Mouse (Mus musculus) embryonic facial prominence, embryonic 12.5 days (tissue): ENCODE results near the gene Pcbp2. TPM values are rescaled to one million over a fixed set of nuclear protein-coding genes. Genes with fewer than 3 reads are reported as not detected.

Source experiments
- ATAC-seq: fragments of 200-750 bp; cut with Nextera tagmentation; 2 replicates; pipeline ENCODE4 v1.8.0; 2017; ENCODE audit not compliant: insufficient number of reproducible peaks, insufficient read depth, low FRiP score, low TSS enrichment
- H3K27ac ChIP-seq: fragments of 300-500 bp; sonication (generic); 2 replicates; pipeline ENCODE4 v1.5.1; 2016; ENCODE audit warnings: mild to moderate bottlenecking
- H3K27me3 ChIP-seq: fragments of 300-500 bp; sonication (generic); 2 replicates; pipeline ENCODE4 v1.6.1; 2016; ENCODE audit warnings: mild to moderate bottlenecking, moderate library complexity
- H3K36me3 ChIP-seq: fragments of 300-500 bp; sonication (generic); 2 replicates; pipeline ENCODE4 v1.6.1; 2016; ENCODE audit warnings: mild to moderate bottlenecking
- H3K4me1 ChIP-seq: fragments of 300-500 bp; sonication (generic); 2 replicates; pipeline ENCODE4 v1.6.1; 2016
- H3K4me2 ChIP-seq: fragments of 300-500 bp; sonication (generic); replicated peaks from 2 replicates; pipeline ENCODE4 v1.6.1; 2016; ENCODE audit warnings: mild to moderate bottlenecking, moderate library complexity
- H3K4me3 ChIP-seq: fragments of 300-500 bp; sonication (generic); 2 replicates; pipeline ENCODE4 v1.5.1; 2016; ENCODE audit warnings: mild to moderate bottlenecking
- H3K9ac ChIP-seq: fragments of 300-500 bp; sonication (generic); 2 replicates; pipeline ENCODE4 v1.6.1; 2016; ENCODE audit warnings: mild to moderate bottlenecking, moderate library complexity
- H3K9me3 ChIP-seq: fragments of 300-500 bp; sonication (generic); 2 replicates; pipeline ENCODE4 v1.6.1; 2016; ENCODE audit warnings: mild to moderate bottlenecking, moderate library complexity
- WGBS: fragments of 180-500 bp; shearing (Covaris S2); methylation state at CpG from one replicate; pipeline ENCODE4 v1.1.7; 2016; 5-methylcytosine and 5-hydroxymethylcytosine counted together
- polyA plus RNA-seq: library from polyadenylated mRNA; unstranded; fragments of >200 nt; fragmentation: Nextera tagmentation; extraction: Ambion mirVana; gene quantifications from 2 replicates; pipeline ENCODE4 v1.2.1, GENCODE M21; 2016

Gene Pcbp2
- polyA plus RNA-seq, 1 experiment from 2014 or later, result 230 TPM

DNA sequence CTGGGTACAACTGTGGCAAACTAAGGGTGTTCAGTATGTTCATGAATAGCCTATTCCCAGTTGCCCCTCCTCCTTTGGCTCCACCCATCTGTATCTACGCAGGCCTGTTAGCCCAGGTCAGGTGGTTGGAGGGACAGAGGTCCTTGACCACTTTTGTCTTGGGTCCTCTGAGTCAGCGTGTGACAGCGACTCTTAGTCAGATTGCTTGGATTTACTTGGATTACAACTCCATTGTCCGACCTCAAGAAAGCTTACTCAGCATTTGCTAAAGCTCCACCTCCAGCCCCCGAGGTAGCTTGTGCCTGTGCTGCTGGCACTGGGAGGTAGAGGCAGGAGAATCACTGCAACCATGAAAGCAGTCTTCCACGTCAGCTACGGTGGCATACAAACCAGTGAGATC is 19.4 kb upstream of the Pcbp2 start:
- 35% methylated on average over 7 of the region's 7 CpGs for WGBS
- no peaks in the 10 kb centered on the region for H3K9me3 ChIP-seq

GRCm38 (mm10) chr15:102451666-102452430 is 18.5 kb upstream of the Pcbp2 start:
- no peak overlapping the region for H3K9ac ChIP-seq
- H3K4me3 ChIP-seq, result no peak overlapping the region
- 77% methylated on average over 26 of the region's 26 CpGs for WGBS
- no peak overlapping the region for H3K27ac ChIP-seq
- H3K27me3 ChIP-seq, result no peaks in the 10 kb centered on the region
- H3K4me2 ChIP-seq, result no peak overlapping the region
- no peaks in the 10 kb centered on the region for H3K4me1 ChIP-seq
- no peaks in the 10 kb centered on the region for H3K9me3 ChIP-seq
- ATAC-seq, result no peak
- H3K36me3 ChIP-seq, result no peaks in the 10 kb centered on the region

More for the DNA sequence above, 19.4 kb upstream of the Pcbp2 start:
- no peak for ATAC-seq
- H3K27me3 ChIP-seq, result no peaks in the 10 kb centered on the region
- H3K4me2 ChIP-seq, result no peak overlapping the region
- H3K36me3 ChIP-seq, result no peaks in the 10 kb centered on the region
- H3K4me1 ChIP-seq, result no peaks in the 10 kb centered on the region
- no peak overlapping the region for H3K9ac ChIP-seq
- H3K27ac ChIP-seq, result no peak overlapping the region
- H3K4me3 ChIP-seq, result no peak overlapping the region

- Histone ChIP-seq H3K27ac (no peak overlapping the region), H3K9ac (no peak overlapping the region), H3K4me1 (peaks cover 5% of the 10 kb centered on the region; the same call in 1 of the 2 replicates), H3K9me3 (no peaks in the 10 kb centered on the region), H3K36me3 (no peaks in the 10 kb centered on the region), H3K27me3 (no peaks in the 10 kb centered on the region), H3K4me2 (no peak overlapping the region), H3K4me3 (no peak overlapping the region)
- ATAC-seq, result no peak
- 30% methylated on average over 6 of the region's 6 CpGs for WGBS
Observed at GRCm38 (mm10) chr15:102455993-102456392, 14.3 kb upstream of the Pcbp2 start.

DNA sequence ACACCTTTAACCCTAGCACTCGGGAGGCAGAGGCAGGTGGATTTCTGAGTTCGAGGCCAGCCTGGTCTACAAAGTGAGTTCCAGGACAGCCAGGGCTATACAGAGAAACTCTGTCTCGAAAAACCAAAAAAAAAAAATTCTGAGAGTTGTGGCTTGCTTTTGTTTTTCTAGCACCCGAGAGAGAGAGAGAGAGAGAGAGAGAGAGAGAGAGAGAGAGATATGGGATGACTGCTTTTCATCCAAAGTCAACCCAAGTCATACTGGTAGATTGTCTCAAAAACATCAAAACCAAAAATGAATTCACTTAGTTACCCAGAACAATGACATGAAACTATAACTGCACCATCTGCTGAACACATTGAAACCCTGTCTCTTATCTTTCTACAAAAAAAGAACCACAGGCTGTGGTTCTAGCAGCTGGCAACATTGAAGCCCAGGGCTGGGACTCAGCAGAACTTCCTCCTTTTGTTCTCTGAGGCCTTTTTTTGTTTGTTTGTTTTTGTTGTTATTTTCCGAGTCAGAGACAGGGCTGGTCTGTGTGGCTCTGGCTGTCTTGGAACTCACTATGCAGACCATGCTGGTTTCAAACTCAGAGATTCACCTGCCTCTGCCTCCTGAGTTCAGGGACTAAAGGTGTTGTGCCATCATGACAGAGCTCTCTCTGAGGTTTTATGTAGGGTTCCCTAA is 12.1 kb upstream of the Pcbp2 start:
- H3K9ac ChIP-seq, result no peak overlapping the region
- H3K27me3 ChIP-seq, result no peaks in the 10 kb centered on the region
- no peak overlapping the region for H3K27ac ChIP-seq
- H3K9me3 ChIP-seq, result no peaks in the 10 kb centered on the region
- no peaks in the 10 kb centered on the region for H3K36me3 ChIP-seq
- peaks cover 5% of the 10 kb centered on the region; the same call in 1 of the 2 replicates for H3K4me1 ChIP-seq
- no peak for ATAC-seq
- peak overlapping the region; percentile 59 for H3K4me2 ChIP-seq
- no peak overlapping the region for H3K4me3 ChIP-seq
- WGBS, result 73% methylated on average over 5 of the region's 5 CpGs

DNA sequence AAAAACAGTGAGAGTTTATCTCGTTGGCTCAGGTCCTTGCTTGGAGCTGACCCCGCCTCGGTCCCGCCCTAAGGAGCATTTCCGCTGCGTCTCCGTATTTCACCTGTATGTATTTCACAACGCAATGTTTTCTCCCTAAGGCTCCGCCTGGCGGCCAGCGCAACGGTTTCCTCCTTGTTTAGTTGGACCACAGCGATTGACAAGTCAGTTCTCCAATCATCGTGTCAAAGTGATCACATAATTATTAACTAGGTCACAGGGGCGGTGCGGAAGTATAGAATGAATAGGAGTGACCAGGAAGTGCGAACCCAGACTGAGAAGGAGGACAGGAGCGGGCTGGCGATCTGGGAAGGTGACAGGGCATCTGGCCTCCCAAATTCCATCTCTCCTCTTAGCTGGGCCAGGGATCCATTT is 11.4 kb upstream of the Pcbp2 start, which contains the start of gene Prr13:
Prr13 (plus strand) TSS at position 125 of the 414 bp plus-strand sequence.
- H3K4me2 ChIP-seq, result peak within 1 kb of the TSS; percentile 59
- WGBS, result under 1% methylated on average over 19 of the region's 19 CpGs
- peak within 1 kb of the TSS; percentile 20; the same call in 1 of the 2 replicates for H3K9ac ChIP-seq
- H3K27me3 ChIP-seq, result no peaks in the 10 kb centered on the region
- no peak within 1 kb of the TSS for H3K27ac ChIP-seq
- peaks cover 5% of the 10 kb centered on the region; the same call in 1 of the 2 replicates for H3K4me1 ChIP-seq
- no peaks in the 10 kb centered on the region for H3K36me3 ChIP-seq
- H3K4me3 ChIP-seq, result peak within 1 kb of the TSS; percentile 34
- H3K9me3 ChIP-seq, result no peaks in the 10 kb centered on the region
- ATAC-seq, result peak; percentile 68

DNA sequence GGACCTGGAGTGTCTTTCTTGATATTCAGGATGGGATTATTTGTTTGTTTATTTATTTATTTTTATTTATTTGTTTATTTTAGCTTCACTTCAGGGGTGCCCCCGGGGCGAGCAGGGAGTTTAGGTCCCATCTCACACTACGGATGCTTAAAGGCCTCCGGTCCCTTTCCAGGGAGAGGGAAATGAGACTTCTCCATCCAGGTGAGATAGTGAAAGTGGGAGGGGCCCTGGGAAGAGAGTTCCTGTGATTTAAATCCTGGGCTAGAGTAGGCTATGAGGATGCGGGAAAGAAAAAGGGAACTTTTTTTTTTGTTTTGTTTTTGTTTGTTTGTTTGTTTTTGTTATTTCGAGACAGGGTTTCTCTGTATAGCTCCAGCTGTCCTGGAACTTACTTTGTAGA is 11.0 kb upstream of the Pcbp2 start:
- 29% methylated on average over 6 of the region's 6 CpGs for WGBS
- peaks cover 5% of the 10 kb centered on the region; the same call in 1 of the 2 replicates for H3K4me1 ChIP-seq
- H3K9me3 ChIP-seq, result no peaks in the 10 kb centered on the region
- no peaks in the 10 kb centered on the region for H3K36me3 ChIP-seq
- no peak overlapping the region; the same call in 1 of the 2 replicates for H3K9ac ChIP-seq
- H3K27me3 ChIP-seq, result no peaks in the 10 kb centered on the region
- H3K27ac ChIP-seq, result no peak overlapping the region
- ATAC-seq, result no peak
- peak overlapping the region; percentile 59 for H3K4me2 ChIP-seq
- H3K4me3 ChIP-seq, result peak overlapping the region; percentile 34

DNA sequence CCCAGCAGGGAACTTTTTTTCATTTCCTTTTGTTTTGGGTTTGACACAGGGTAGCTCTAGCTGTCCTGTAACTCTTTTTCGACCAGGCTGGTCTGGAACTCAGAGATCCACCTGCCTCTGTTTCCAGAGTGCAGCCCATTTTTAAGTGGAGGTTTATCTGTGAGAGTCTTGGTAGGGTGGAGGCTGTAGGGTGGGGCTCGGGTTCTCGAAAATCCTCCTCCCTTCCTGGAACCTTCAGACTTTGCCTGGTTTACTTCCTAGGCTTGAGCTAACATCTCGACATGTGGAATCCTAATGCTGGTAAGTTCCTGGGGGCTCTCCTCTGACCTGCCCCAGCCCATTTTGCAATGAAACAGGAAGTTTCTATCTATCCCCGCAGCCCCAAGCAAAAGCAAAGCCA is 10.5 kb upstream of the Pcbp2 start:
- no peak overlapping the region for H3K9ac ChIP-seq

DNA sequence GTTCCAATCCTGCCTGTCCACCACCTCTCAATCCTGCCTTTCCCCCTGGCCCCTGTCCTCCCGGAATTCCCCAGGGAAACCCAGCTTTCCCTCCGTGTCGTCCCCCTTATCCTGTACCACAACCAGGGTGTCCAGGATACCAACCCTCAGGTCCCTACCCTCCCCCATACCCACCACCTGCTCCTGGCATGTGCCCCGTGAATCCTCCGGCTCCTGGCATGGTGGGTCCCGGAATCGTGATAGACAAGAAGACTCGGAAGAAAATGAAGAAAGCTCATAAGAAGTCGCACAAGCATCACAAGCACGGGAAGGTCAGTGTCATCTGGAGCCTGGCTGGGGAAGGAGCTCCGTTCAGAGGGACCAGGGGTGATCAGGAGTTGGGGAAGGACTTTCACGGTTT is 9.9 kb upstream of the Pcbp2 start:
- Histone ChIP-seq H3K4me1 (peaks cover 5% of the 10 kb centered on the region; the same call in 1 of the 2 replicates), H3K4me3 (no peak overlapping the region), H3K9ac (no peak overlapping the region), H3K27ac (no peak overlapping the region), H3K27me3 (no peaks in the 10 kb centered on the region), H3K9me3 (no peaks in the 10 kb centered on the region), H3K36me3 (no peaks in the 10 kb centered on the region), H3K4me2 (no peak overlapping the region)
- WGBS, result 80% methylated on average over 12 of the region's 12 CpGs
- no peak for ATAC-seq

More for the DNA sequence above, 10.5 kb upstream of the Pcbp2 start:
- ATAC-seq, result no peak
- 59% methylated on average over 5 of the region's 5 CpGs for WGBS
- Histone ChIP-seq H3K4me3 (0 out of 2 replicates have a peak overlapping the region, but pooled peaks have one; percentile 34), H3K4me1 (peaks cover 5% of the 10 kb centered on the region; the same call in 1 of the 2 replicates), H3K4me2 (peak overlapping the region; percentile 59; the same call in 1 of the 2 replicates), H3K36me3 (no peaks in the 10 kb centered on the region), H3K27me3 (no peaks in the 10 kb centered on the region), H3K27ac (no peak overlapping the region), H3K9me3 (no peaks in the 10 kb centered on the region)

GRCm38 (mm10) chr15:102460971-102461370 is 9.4 kb upstream of the Pcbp2 start:
- Histone ChIP-seq H3K9me3 (no peaks in the 10 kb centered on the region), H3K4me2 (no peak overlapping the region), H3K27ac (no peak overlapping the region), H3K4me1 (peaks cover 5% of the 10 kb centered on the region; the same call in 1 of the 2 replicates), H3K9ac (no peak overlapping the region), H3K36me3 (no peaks in the 10 kb centered on the region), H3K27me3 (no peaks in the 10 kb centered on the region), H3K4me3 (no peak overlapping the region)
- no peak for ATAC-seq
- WGBS, result 70% methylated on average over 4 of the region's 4 CpGs

DNA sequence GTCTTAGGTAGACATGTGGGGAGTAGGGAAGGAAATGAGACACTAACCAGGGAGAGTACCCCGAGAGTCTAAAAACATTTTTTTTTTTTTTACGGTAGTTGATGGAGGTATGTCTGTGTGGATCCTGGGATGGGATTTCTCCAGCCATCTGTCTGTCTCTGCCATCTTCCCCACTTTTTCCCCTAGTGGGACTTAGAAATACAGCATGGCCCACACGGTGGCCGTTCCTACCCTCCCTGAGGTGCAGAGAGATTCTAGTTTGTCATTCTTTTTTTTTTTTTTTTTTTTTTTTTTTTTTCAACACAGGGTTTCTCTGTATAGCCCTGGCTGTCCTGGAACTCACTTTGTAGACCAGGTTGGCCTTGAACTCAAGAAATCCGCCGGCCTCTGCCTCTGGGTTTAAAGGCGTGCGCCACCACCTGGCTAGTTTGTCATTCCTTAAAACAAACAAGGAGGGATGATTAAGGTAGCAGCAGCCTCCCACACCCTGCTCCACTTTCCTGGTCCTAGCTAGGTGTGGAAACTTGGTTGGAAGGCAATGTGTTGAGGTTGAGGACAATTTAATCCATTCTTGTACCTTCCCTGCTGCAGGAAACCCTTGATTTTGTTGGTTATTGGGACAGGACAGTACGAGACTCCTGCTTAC is 8.8 kb upstream of the Pcbp2 start:
- H3K9me3 ChIP-seq, result no peaks in the 10 kb centered on the region
- no peaks in the 10 kb centered on the region for H3K27me3 ChIP-seq
- no peak overlapping the region for H3K9ac ChIP-seq
- WGBS, result 78% methylated on average over 9 of the region's 9 CpGs
- peaks cover 5% of the 10 kb centered on the region; the same call in 1 of the 2 replicates for H3K4me1 ChIP-seq
- ATAC-seq, result no peak
- H3K27ac ChIP-seq, result no peak overlapping the region
- H3K4me3 ChIP-seq, result no peak overlapping the region
- no peak overlapping the region for H3K4me2 ChIP-seq
- no peaks in the 10 kb centered on the region for H3K36me3 ChIP-seq

- Histone ChIP-seq H3K9me3 (no peaks in the 10 kb centered on the region), H3K9ac (no peak overlapping the region), H3K27me3 (no peaks in the 10 kb centered on the region), H3K36me3 (no peaks in the 10 kb centered on the region), H3K4me2 (no peak overlapping the region), H3K27ac (no peak overlapping the region), H3K4me3 (no peak overlapping the region), H3K4me1 (peaks cover 5% of the 10 kb centered on the region; the same call in 1 of the 2 replicates)
- no peak for ATAC-seq
Observed at GRCm38 (mm10) chr15:102463666-102464065, 6.7 kb upstream of the Pcbp2 start.
